Comparison of ENCODE assay signal across 10 mouse cellular contexts in the genomic region with DNA sequence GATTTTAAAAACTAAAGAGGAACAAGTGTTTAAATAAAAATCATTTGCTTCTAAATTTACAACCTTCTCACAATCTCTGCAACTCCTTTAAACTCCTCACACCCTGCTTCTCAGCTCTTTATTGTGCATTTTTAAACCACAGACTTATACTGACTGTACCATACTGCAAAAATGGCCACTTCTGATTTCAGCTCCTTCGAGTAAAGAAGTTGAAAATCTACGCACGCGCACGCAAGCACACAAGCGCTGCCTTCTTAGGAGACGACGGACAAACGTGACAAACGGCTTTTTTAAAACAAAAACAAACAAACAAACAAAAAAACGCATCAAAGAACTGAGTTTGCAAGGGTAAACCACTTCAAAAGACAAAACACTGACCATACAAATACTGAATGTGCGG. TPM values are rescaled to one million over a fixed set of nuclear protein-coding genes. Genes with fewer than 3 reads are reported as not detected.
DNase-seq lines count a peak whose midpoint lies in the region; ATAC-seq and TF ChIP-seq lines count a peak whose summit lies in the region.
"Had no signal": no experiment of that assay in that cellular context is flagged by ENCODE, and none has a peak within 500 bp of the region (broad histone marks: within the 10 kb centered on the region; RNA-seq: fewer than 3 reads in every experiment).

No protein-coding gene starts in this region.

- no peaks in the 10 kb centered on the region for H3K36me3 ChIP-seq in heart, embryonic 13.5 days
- H3K36me3 ChIP-seq in testis, adult 2 months (ENCODE audit: control insufficient read depth, insufficient read depth, low read length) = no peaks in the 10 kb centered on the region

- intact Hi-C loops in heart, postnatal 10 days (cut with DNase I) = no loop called here
- intact Hi-C loops in left cerebral cortex, postnatal 14 days (cut with DNase I) = no loop called here

- TF ChIP-seq CTCF in testis, adult 2 months (IDR thresholded peaks at IDR 0.05; ENCODE audit: control insufficient read depth, insufficient read depth, insufficient replicate concordance, low read depth, low read length) = no peak

- no peaks in the 10 kb centered on the region for H3K9me3 ChIP-seq in heart, embryonic 13.5 days

- WGBS in heart, embryonic 13.5 days = 19% methylated on average over 12 of the region's 12 CpGs

- H3K4me1 ChIP-seq in heart, embryonic 13.5 days = no peaks in the 10 kb centered on the region
- no peaks in the 10 kb centered on the region; the same call in 1 of the 2 replicates for H3K4me1 ChIP-seq in testis, adult 2 months (ENCODE audit: control insufficient read depth, insufficient read depth, low read length)

- H3K9ac ChIP-seq in heart, embryonic 13.5 days = no peak overlapping the region

- no peak overlapping the region for H3K27ac ChIP-seq in heart, embryonic 13.5 days (replicated peaks)
- H3K27ac ChIP-seq in testis, adult 2 months (ENCODE audit: control insufficient read depth, insufficient read depth, low read depth, low read length) = no peak overlapping the region
- H3K27ac ChIP-seq: macrophage had no signal

- peak overlapping the region; percentile 48 for H3K4me3 ChIP-seq in heart, embryonic 13.5 days
- H3K4me3 ChIP-seq in testis, adult 2 months (ENCODE audit: control insufficient read depth, low read depth, low read length) = peak overlapping the region; percentile 74

- no peak for ATAC-seq in heart, embryonic 13.5 days (ENCODE audit: extremely low read depth, insufficient number of reproducible peaks, low FRiP score, low TSS enrichment)
- no peak for ATAC-seq in erythroblast, adult 5-6 weeks (replicated peaks; ENCODE audit: low FRiP score, poor library complexity, severe bottlenecking)
- ATAC-seq in granulocyte monocyte progenitor cell, adult 5-6 weeks (replicated peaks; ENCODE audit: poor library complexity, severe bottlenecking) = no peak

- H3K27me3 ChIP-seq in heart, embryonic 13.5 days (replicated peaks) = peaks cover 13% of the 10 kb centered on the region; the same call in 1 of the 2 replicates
- no peaks in the 10 kb centered on the region for H3K27me3 ChIP-seq in testis, adult 2 months (ENCODE audit: control insufficient read depth, insufficient read depth, low read length)

- no peak for DNase-seq in heart, postnatal 10 days
- DNase-seq in testis, postnatal 10 days (ENCODE audit: low spot score) = no peak
- DNase-seq in left cerebral cortex, postnatal 14 days (ENCODE audit: low spot score in 2 of 2) = peak; percentile 3 to 16
- no peak for DNase-seq in cerebellum, adult 11-12 months
- DNase-seq: heart, adult 11 months had no signal

- H3K4me2 ChIP-seq in heart, embryonic 13.5 days = peak overlapping the region; percentile 65

- TF ChIP-seq POLR2A in testis, adult 2 months (IDR thresholded peaks at IDR 0.05; ENCODE audit: control insufficient read depth, low read depth, low read length) = no peak

RNA-seq across cellular contexts. Expression of gene AU022751, which starts 8.3 kb away (rescaled TPM):
- not detected in 2 replicates for polyA plus RNA-seq in heart, embryonic 13.5 days (2015; fragmentation: Nextera tagmentation; extraction: Ambion mirVana)
- total RNA-seq in heart, postnatal 10 days (2021) = not detected
- 1.6 and 1.7 TPM in 2 replicates for polyA plus RNA-seq in testis, adult 2 months (2012; rRNA removed)
- total RNA-seq in left cerebral cortex, postnatal 14 days (2021) = 1 to 10 TPM in 1 of 2 experiments, under 1 TPM in 1; 0.68 to 1.1 TPM
- total RNA-seq in erythroblast, adult 5-6 weeks (2015; ENCODE audit: low replicate concordance) = not detected in 2 replicates
- total RNA-seq in erythroblast, adult 5-6 weeks (2017; ENCODE audit: low replicate concordance) = not detected in 2 replicates
- total RNA-seq in granulocyte monocyte progenitor cell, adult 5-6 weeks (2014; fragmentation: Nextera tagmentation) = not detected in 2 replicates
- not detected in 2 replicates for total RNA-seq in granulocyte monocyte progenitor cell, adult 5-6 weeks (2017)
- polyA plus RNA-seq: macrophage had no signal

RNA-seq across cellular contexts. Expression of gene Nudt11, which starts 44.3 kb away (rescaled TPM):
- polyA plus RNA-seq in heart, embryonic 13.5 days (2015; fragmentation: Nextera tagmentation; extraction: Ambion mirVana) = 4.2 and 4.8 TPM in 2 replicates
- 1 to 10 TPM; 1.7 to 1.9 TPM for total RNA-seq in heart, postnatal 10 days (2021)
- polyA plus RNA-seq in testis, adult 2 months (2012; rRNA removed) = 0.64 and 1.2 TPM in 2 replicates
- 10 to 100 TPM; 35.1 to 36.4 TPM for total RNA-seq in left cerebral cortex, postnatal 14 days (2021)
- not detected in 2 replicates for total RNA-seq in erythroblast, adult 5-6 weeks (2015; ENCODE audit: low replicate concordance)
- not detected in 2 replicates for total RNA-seq in erythroblast, adult 5-6 weeks (2017; ENCODE audit: low replicate concordance)
- total RNA-seq in granulocyte monocyte progenitor cell, adult 5-6 weeks (2014; fragmentation: Nextera tagmentation) = not detected in 2 replicates
- not detected in 2 replicates for total RNA-seq in granulocyte monocyte progenitor cell, adult 5-6 weeks (2017)
- polyA plus RNA-seq: macrophage had no signal

Comparison
In these comparisons a context has a peak if more than half of its experiments do, and no peak if none do; other contexts are left out.
1. DNase-seq: peak in left cerebral cortex, postnatal 14 days (2 of 2); none in heart, postnatal 10 days (0 of 2), testis, postnatal 10 days (single experiment) and cerebellum, adult 11-12 months (single experiment).
2. RNA of gene Nudt11, which starts 44.3 kb away (total RNA-seq): 35.1 to 36.4 TPM in left cerebral cortex, postnatal 14 days; 1.7 to 1.9 TPM in heart, postnatal 10 days, not detected in erythroblast, adult 5-6 weeks and not detected in granulocyte monocyte progenitor cell, adult 5-6 weeks; every median in the first group is over 10 times any median in the second.